Comparison of ENCODE assay signal across 8 mouse cellular contexts in the genomic region with DNA sequence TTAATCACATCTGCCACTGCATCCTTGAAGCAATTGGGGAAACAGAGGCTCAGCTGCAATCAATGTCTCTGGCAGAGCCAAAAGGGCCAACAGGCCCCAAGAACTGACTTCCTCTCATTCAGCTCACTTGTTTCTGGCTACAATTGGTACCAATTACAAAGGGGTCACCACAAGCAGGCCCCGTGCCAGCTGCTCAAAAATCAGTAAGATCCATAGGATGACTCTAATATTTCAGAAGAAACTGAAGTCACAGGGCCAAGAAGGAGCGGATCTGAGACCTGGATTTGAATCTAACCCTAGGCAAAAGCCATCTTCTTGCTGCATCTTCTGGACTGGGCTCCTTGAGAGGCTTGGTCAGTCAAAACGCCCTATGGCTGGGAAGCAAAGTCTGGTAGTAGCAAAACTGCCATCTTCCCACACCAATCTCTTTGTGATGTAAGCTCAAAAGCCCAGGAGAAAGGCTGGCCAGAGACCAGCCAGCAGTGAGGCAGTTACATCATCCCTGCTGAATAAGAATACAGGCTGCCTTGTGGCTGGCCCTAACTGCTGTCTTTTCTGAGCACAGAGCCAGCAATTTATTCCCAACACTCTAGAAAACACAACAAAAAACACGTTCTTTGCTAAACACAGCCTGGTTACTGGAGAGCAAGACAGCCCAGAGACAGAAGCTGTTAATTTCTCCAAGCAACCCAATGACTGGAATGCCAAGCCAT. TPM values are rescaled to one million over a fixed set of nuclear protein-coding genes. Genes with fewer than 3 reads are reported as not detected.
A peak's percentile ranks its signal among the peaks of the same experiment; 100 is the strongest.
DNase-seq lines count a peak whose midpoint lies in the region; ATAC-seq and TF ChIP-seq lines count a peak whose summit lies in the region.

No protein-coding gene starts in this region.

- no peak for TF ChIP-seq CTCF in lung, postnatal 0 days (IDR thresholded peaks at IDR 0.05)

- 82% methylated on average over 4 of the region's 4 CpGs for WGBS in lung, postnatal 0 days
- 82% methylated on average over 4 of the region's 4 CpGs for WGBS in embryonic facial prominence, embryonic 10.5 days
- 83% methylated on average over 4 of the region's 4 CpGs for WGBS in hindbrain, embryonic 11.5 days
- 74% methylated on average over 4 of the region's 4 CpGs for WGBS in limb, embryonic 13.5 days
- WGBS in stomach, embryonic 14.5 days = 83% methylated on average over 4 of the region's 4 CpGs

- H3K27me3 ChIP-seq in lung, postnatal 0 days (replicated peaks; ENCODE audit: insufficient read depth, low read length) = no peaks in the 10 kb centered on the region
- H3K27me3 ChIP-seq in embryonic facial prominence, embryonic 10.5 days (replicated peaks; ENCODE audit: low read depth, poor library complexity, severe bottlenecking) = no peaks in the 10 kb centered on the region
- H3K27me3 ChIP-seq in hindbrain, embryonic 11.5 days (ENCODE audit: control insufficient read depth, insufficient read depth, low read length) = no peaks in the 10 kb centered on the region
- H3K27me3 ChIP-seq in limb, embryonic 13.5 days = no peaks in the 10 kb centered on the region
- H3K27me3 ChIP-seq in stomach, embryonic 14.5 days (ENCODE audit: control insufficient read depth, insufficient read depth, low read length) = no peaks in the 10 kb centered on the region

- peaks cover 23% of the 10 kb centered on the region for H3K4me1 ChIP-seq in lung, postnatal 0 days (ENCODE audit: insufficient read depth, low read depth, low read length)
- peaks cover 32% of the 10 kb centered on the region for H3K4me1 ChIP-seq in embryonic facial prominence, embryonic 10.5 days
- peaks cover 6% of the 10 kb centered on the region; the same call in 1 of the 2 replicates for H3K4me1 ChIP-seq in hindbrain, embryonic 11.5 days (replicated peaks; ENCODE audit: control insufficient read depth, insufficient read depth, low read length)
- H3K4me1 ChIP-seq in limb, embryonic 13.5 days = peaks cover 28% of the 10 kb centered on the region
- H3K4me1 ChIP-seq in stomach, embryonic 14.5 days (ENCODE audit: control insufficient read depth, insufficient read depth, low read length) = peaks cover 13% of the 10 kb centered on the region

- no peak for ATAC-seq in lung, postnatal 0 days
- ATAC-seq in hindbrain, embryonic 11.5 days (ENCODE audit: low FRiP score) = no peak
- ATAC-seq in limb, embryonic 13.5 days (ENCODE audit: low FRiP score, low read depth) = no peak
- no peak for ATAC-seq in stomach, embryonic 14.5 days (ENCODE audit: insufficient number of reproducible peaks, insufficient read depth, low FRiP score, low read depth)

- no peak overlapping the region for H3K27ac ChIP-seq in lung, postnatal 0 days (ENCODE audit: low read length)
- no peak overlapping the region for H3K27ac ChIP-seq in embryonic facial prominence, embryonic 10.5 days (replicated peaks)
- no peak overlapping the region for H3K27ac ChIP-seq in hindbrain, embryonic 11.5 days (ENCODE audit: low read depth, low read length)
- 0 out of 2 replicates have a peak overlapping the region, but pooled peaks have one; percentile 6 for H3K27ac ChIP-seq in limb, embryonic 13.5 days
- no peak overlapping the region for H3K27ac ChIP-seq in stomach, embryonic 14.5 days (ENCODE audit: low read length)

- no peaks in the 10 kb centered on the region for H3K9me3 ChIP-seq in lung, postnatal 0 days (ENCODE audit: low read length)
- H3K9me3 ChIP-seq in embryonic facial prominence, embryonic 10.5 days = no peaks in the 10 kb centered on the region
- no peaks in the 10 kb centered on the region for H3K9me3 ChIP-seq in hindbrain, embryonic 11.5 days (ENCODE audit: control insufficient read depth, low read length)
- H3K9me3 ChIP-seq in limb, embryonic 13.5 days = no peaks in the 10 kb centered on the region
- no peaks in the 10 kb centered on the region for H3K9me3 ChIP-seq in stomach, embryonic 14.5 days (ENCODE audit: control insufficient read depth, low read depth, low read length)

- H3K9ac ChIP-seq in lung, postnatal 0 days (replicated peaks; ENCODE audit: low read depth) = peak overlapping the region; percentile 97
- no peak overlapping the region for H3K9ac ChIP-seq in hindbrain, embryonic 11.5 days (ENCODE audit: low read depth, low read length)
- peak overlapping the region; percentile 95 for H3K9ac ChIP-seq in limb, embryonic 13.5 days
- H3K9ac ChIP-seq in stomach, embryonic 14.5 days (replicated peaks; ENCODE audit: low read depth, low read length) = no peak overlapping the region

- peak overlapping the region; percentile 89; the same call in 1 of the 2 replicates for H3K4me2 ChIP-seq in lung, postnatal 0 days (replicated peaks; ENCODE audit: low read depth, low read length)
- H3K4me2 ChIP-seq in hindbrain, embryonic 11.5 days (replicated peaks; ENCODE audit: low read depth, low read length) = peak overlapping the region; percentile 95; the same call in 1 of the 2 replicates
- peak overlapping the region; percentile 98 for H3K4me2 ChIP-seq in limb, embryonic 13.5 days (replicated peaks)
- H3K4me2 ChIP-seq in stomach, embryonic 14.5 days (replicated peaks; ENCODE audit: low read depth, low read length) = peak overlapping the region; percentile 91; the same call in 1 of the 2 replicates

- H3K4me3 ChIP-seq in lung, postnatal 0 days (ENCODE audit: low read depth, low read length) = no peak overlapping the region
- H3K4me3 ChIP-seq in embryonic facial prominence, embryonic 10.5 days = peak overlapping the region; percentile 95
- peak overlapping the region; percentile 100; the same call in 1 of the 2 replicates for H3K4me3 ChIP-seq in hindbrain, embryonic 11.5 days (ENCODE audit: low read depth, low read length)
- H3K4me3 ChIP-seq in limb, embryonic 13.5 days = peak overlapping the region; percentile 100
- H3K4me3 ChIP-seq in stomach, embryonic 14.5 days (ENCODE audit: low read depth, low read length) = no peak overlapping the region

- H3K36me3 ChIP-seq in lung, postnatal 0 days (ENCODE audit: insufficient read depth, low read length) = no peaks in the 10 kb centered on the region
- peaks cover 37% of the 10 kb centered on the region for H3K36me3 ChIP-seq in embryonic facial prominence, embryonic 10.5 days (replicated peaks)
- no peaks in the 10 kb centered on the region for H3K36me3 ChIP-seq in hindbrain, embryonic 11.5 days (ENCODE audit: control insufficient read depth, insufficient read depth, low read length)
- H3K36me3 ChIP-seq in limb, embryonic 13.5 days = peaks cover 30% of the 10 kb centered on the region
- peaks cover 3% of the 10 kb centered on the region; the same call in 1 of the 2 replicates for H3K36me3 ChIP-seq in stomach, embryonic 14.5 days (ENCODE audit: control insufficient read depth, insufficient read depth, low read length)

- TF ChIP-seq EP300 in lung, postnatal 0 days (IDR thresholded peaks at IDR 0.05) = no peak

- DNase-seq in lung, postnatal 0 days (ENCODE audit: low spot score) = peak; percentile 59
- no peak for DNase-seq in lung, postnatal 4 days
- DNase-seq in embryonic facial prominence, embryonic 10.5 days (ENCODE audit: low spot score) = no peak
- DNase-seq in hindbrain, embryonic 11.5 days (ENCODE audit: low spot score) = no peak
- DNase-seq in T-cell, adult 2 months (ENCODE audit: low spot score) = no peak
- no peak for DNase-seq in lung, postnatal 25 days (ENCODE audit: low spot score)

RNA-seq across cellular contexts. Expression of a gene that starts 1.5 kb away (rescaled TPM):
- polyA plus RNA-seq in lung, postnatal 0 days (2015; fragmentation: Nextera tagmentation; extraction: Ambion mirVana) = 111 and 119 TPM in 2 replicates
- polyA plus RNA-seq in embryonic facial prominence, embryonic 10.5 days (2016; fragmentation: Nextera tagmentation; extraction: Ambion mirVana) = 133 and 142 TPM in 2 replicates
- polyA plus RNA-seq in hindbrain, embryonic 11.5 days (2014; fragmentation: Nextera tagmentation; extraction: Ambion mirVana) = 120 and 140 TPM in 2 replicates
- 90.8 and 93.6 TPM in 2 replicates for polyA plus RNA-seq in limb, embryonic 13.5 days (2015; fragmentation: Nextera tagmentation; extraction: Ambion mirVana)
- polyA plus RNA-seq in stomach, embryonic 14.5 days (2014; fragmentation: Nextera tagmentation; extraction: Ambion mirVana) = 78.2 and 83.2 TPM in 2 replicates

RNA-seq across cellular contexts. Expression of a gene that starts 1.7 kb away (rescaled TPM):
- 8.7 and 8.9 TPM in 2 replicates for polyA plus RNA-seq in lung, postnatal 0 days (2015; fragmentation: Nextera tagmentation; extraction: Ambion mirVana)
- polyA plus RNA-seq in embryonic facial prominence, embryonic 10.5 days (2016; fragmentation: Nextera tagmentation; extraction: Ambion mirVana) = 19.6 TPM in 2 replicates
- 13.5 and 15.0 TPM in 2 replicates for polyA plus RNA-seq in hindbrain, embryonic 11.5 days (2014; fragmentation: Nextera tagmentation; extraction: Ambion mirVana)
- polyA plus RNA-seq in limb, embryonic 13.5 days (2015; fragmentation: Nextera tagmentation; extraction: Ambion mirVana) = 13.4 and 14.5 TPM in 2 replicates
- 11.2 and 13.1 TPM in 2 replicates for polyA plus RNA-seq in stomach, embryonic 14.5 days (2014; fragmentation: Nextera tagmentation; extraction: Ambion mirVana)

RNA-seq across cellular contexts. Expression of a gene that starts 47.0 kb away (rescaled TPM):
- polyA plus RNA-seq in lung, postnatal 0 days (2015; fragmentation: Nextera tagmentation; extraction: Ambion mirVana) = 55.4 and 63.0 TPM in 2 replicates
- 86.3 and 93.8 TPM in 2 replicates for polyA plus RNA-seq in embryonic facial prominence, embryonic 10.5 days (2016; fragmentation: Nextera tagmentation; extraction: Ambion mirVana)
- polyA plus RNA-seq in hindbrain, embryonic 11.5 days (2014; fragmentation: Nextera tagmentation; extraction: Ambion mirVana) = 27.6 and 29.5 TPM in 2 replicates
- polyA plus RNA-seq in limb, embryonic 13.5 days (2015; fragmentation: Nextera tagmentation; extraction: Ambion mirVana) = 72.6 and 76.0 TPM in 2 replicates
- 11.6 and 12.9 TPM in 2 replicates for polyA plus RNA-seq in stomach, embryonic 14.5 days (2014; fragmentation: Nextera tagmentation; extraction: Ambion mirVana)

Comparison
In these comparisons a context has a peak if more than half of its experiments do, and no peak if none do; other contexts are left out.
1. H3K4me3 ChIP-seq: peak in embryonic facial prominence, embryonic 10.5 days (single experiment), hindbrain, embryonic 11.5 days (single experiment) and limb, embryonic 13.5 days (single experiment); none in lung, postnatal 0 days (single experiment) and stomach, embryonic 14.5 days (single experiment).
2. H3K9ac ChIP-seq: peak in lung, postnatal 0 days (single experiment) and limb, embryonic 13.5 days (single experiment); none in hindbrain, embryonic 11.5 days (single experiment) and stomach, embryonic 14.5 days (single experiment).
3. Peak in every context shown above with its lines, with median percentiles within 50 percentile points of each other: H3K4me2 ChIP-seq.